Mouse (Mus musculus) testis, adult 2 months (tissue): ENCODE data around the gene Nmrk1.

Experiments
- CTCF ChIP-seq: fragments of 200-500 bp; IDR thresholded peaks from 2 replicates; pipeline ENCODE4 v1.5.1; 2012; ENCODE audit warnings: low read depth, mild to moderate bottlenecking, inconsistent platforms, low read length, moderate library complexity; ENCODE audit not compliant: control insufficient read depth, insufficient read depth, insufficient replicate concordance
- POLR2A ChIP-seq: fragments of 200-500 bp; IDR thresholded peaks from 2 replicates; pipeline ENCODE4 v1.6.1; 2012; ENCODE audit warnings: low read depth, mild to moderate bottlenecking, inconsistent platforms, low read length, moderate library complexity; ENCODE audit not compliant: control insufficient read depth

- TF ChIP-seq CTCF (no peak), POLR2A (no peak)
These were observed 16.2 kb downstream of the Nmrk1 start for GRCm38 (mm10) chr19:18647775-18648557.
